Mouse (Mus musculus) Muller cell, postnatal 12 days (primary cell): ENCODE data around the gene Olfr1264.

Source experiments
- DNase-seq: peaks from one replicate; pipeline ENCODE4 v3.0.0-alpha.2; 2015; ENCODE audit errors: inconsistent ontology term

The Olfr1264 gene

GRCm38 (mm10) chr2:90025477-90025876, at the start of gene Olfr1264:
Gene Olfr1264, minus strand, starts transcription at chr2:90025577.
- no peak for DNase-seq

GRCm38 (mm10) chr2:90070065-90070464, 44.7 kb upstream of the Olfr1264 start:
- DNase-seq: no peak

GRCm38 (mm10) chr2:90063494-90063893, 38.1 kb upstream of the Olfr1264 start, which contains the start of gene Olfr140:
Gene Olfr140, minus strand, starts transcription at chr2:90063594.
- no peak for DNase-seq

GRCm38 (mm10) chr2:90035037-90035436, 9.7 kb upstream of the Olfr1264 start, which contains the start of gene Olfr1265:
Gene Olfr1265, plus strand, starts transcription at chr2:90035337.
- no peak for DNase-seq

- DNase-seq: no peak
Observed at GRCm38 (mm10) chr2:90011831-90012230, 13.5 kb downstream of the Olfr1264 start, which contains the start of gene Olfr1263. Gene Olfr1263, plus strand, starts transcription at chr2:90012131.

GRCm38 (mm10) chr2:89999845-90000244, 25.5 kb downstream of the Olfr1264 start, which contains the start of gene Olfr1262:
Gene Olfr1262, plus strand, starts transcription at chr2:90000145.
- no peak for DNase-seq

GRCm38 (mm10) chr2:89990921-89991320, 34.5 kb downstream of the Olfr1264 start, which contains the start of gene Olfr1261:
Gene Olfr1261, plus strand, starts transcription at chr2:89991221.
- DNase-seq: no peak

GRCm38 (mm10) chr2:89977709-89978108, 47.7 kb downstream of the Olfr1264 start:
- DNase-seq: no peak

GRCm38 (mm10) chr2:89974184-89974583, 51.2 kb downstream of the Olfr1264 start, which contains the start of gene Olfr1260:
Gene Olfr1260, plus strand, starts transcription at chr2:89974340.
- no peak for DNase-seq
